Mouse (Mus musculus) myocyte (in vitro differentiated cells): ENCODE data around the gene Lpin1.

Experiments used
- CEBPB ChIP-seq: IDR thresholded peaks from 2 replicates; pipeline ENCODE4 v1.6.1; 2011; ENCODE audit warnings: mild to moderate bottlenecking, moderate library complexity; ENCODE audit not compliant: poor library complexity, insufficient read depth, severe bottlenecking
- E2F4 ChIP-seq: IDR thresholded peaks from one replicate; pipeline ENCODE4 v1.6.1; 2011; ENCODE audit warnings: mild to moderate bottlenecking, control low read depth, moderate library complexity; ENCODE audit not compliant: insufficient read depth
- POLR2A ChIP-seq: IDR thresholded peaks from one replicate; pipeline ENCODE4 v1.6.1; 2011; ENCODE audit warnings: low read depth, mild to moderate bottlenecking, control low read depth, moderate library complexity; ENCODE audit not compliant: insufficient read length
- POLR2AphosphoS2 ChIP-seq: IDR thresholded peaks from one replicate; pipeline ENCODE4 v1.6.1; 2011; ENCODE audit warnings: low read depth, control low read depth; ENCODE audit not compliant: insufficient read length
- REST ChIP-seq: IDR thresholded peaks from one replicate; pipeline ENCODE4 v1.6.1; 2011; ENCODE audit warnings: mild to moderate bottlenecking, control low read depth, moderate library complexity; ENCODE audit not compliant: insufficient read depth, insufficient read length
- SRF ChIP-seq: IDR thresholded peaks from one replicate; pipeline ENCODE4 v1.6.1; 2011; ENCODE audit warnings: low read depth; ENCODE audit not compliant: control insufficient read depth, insufficient read length
- TCF12 ChIP-seq: IDR thresholded peaks from one replicate; pipeline ENCODE4 v1.6.1; 2011; ENCODE audit warnings: mild to moderate bottlenecking, control low read depth; ENCODE audit not compliant: poor library complexity, insufficient read depth, severe bottlenecking
- USF1 ChIP-seq: IDR thresholded peaks from one replicate; pipeline ENCODE4 v1.6.1; 2011; ENCODE audit warnings: low read depth, mild to moderate bottlenecking, control low read depth, moderate library complexity

DNA sequence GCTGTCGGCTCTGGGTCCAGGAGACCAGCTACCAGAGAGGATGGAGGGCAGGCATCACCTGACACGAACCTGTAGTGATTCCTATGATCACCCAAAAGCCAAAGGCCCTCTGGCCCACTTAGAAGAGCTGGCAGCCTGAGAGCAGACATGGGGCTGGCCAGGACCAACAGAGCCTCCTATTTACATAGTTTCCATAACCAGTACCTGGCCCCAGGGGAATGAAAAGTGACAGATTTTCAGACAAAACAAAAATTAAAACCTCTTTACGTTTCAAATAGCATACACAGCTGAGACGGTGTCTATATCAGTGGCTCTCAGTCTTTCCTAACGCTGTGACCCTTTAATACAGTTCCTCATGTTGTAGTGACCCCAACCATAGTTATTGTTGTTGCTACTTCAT lies 83.9 kb downstream of the Lpin1 start:
- no peak for TF ChIP-seq POLR2A
- TF ChIP-seq POLR2AphosphoS2: no peak
- TF ChIP-seq USF1: no peak
- TF ChIP-seq TCF12: no peak
- no peak for TF ChIP-seq CEBPB
- TF ChIP-seq SRF: no peak
- TF ChIP-seq E2F4: no peak
- TF ChIP-seq REST: no peak
